Mouse (Mus musculus) left cerebral cortex, postnatal 10 days (tissue): ENCODE measurements around the gene Ptch2. TPM values are rescaled to one million over a fixed set of nuclear protein-coding genes. Genes with fewer than 3 reads are reported as not detected.

Source experiments
- DNase-seq, 2 experiments: peaks; one replicate each; pipeline ENCODE4 v3.0.0; 2021 to 2022; ENCODE audit warnings: low spot score in 2 of 2, mixed read lengths in 1 of 2; ENCODE audit errors: extremely low spot score in 1 of 2
- intact Hi-C: fragments of 180-260 bp; cut with DNase I; formaldehyde crosslinking; loops from one replicate; pipeline ENCODE4 v1.15.1; 2025
- total RNA-seq, 2 experiments: library from RNA; stranded (reverse); gene quantifications; 2 replicates each; pipeline ENCODE4 v1.2.3; 2021

Gene Ptch2
- total RNA-seq, 2 experiments from 2014 or later = 2.4 to 3.4 TPM

DNA sequence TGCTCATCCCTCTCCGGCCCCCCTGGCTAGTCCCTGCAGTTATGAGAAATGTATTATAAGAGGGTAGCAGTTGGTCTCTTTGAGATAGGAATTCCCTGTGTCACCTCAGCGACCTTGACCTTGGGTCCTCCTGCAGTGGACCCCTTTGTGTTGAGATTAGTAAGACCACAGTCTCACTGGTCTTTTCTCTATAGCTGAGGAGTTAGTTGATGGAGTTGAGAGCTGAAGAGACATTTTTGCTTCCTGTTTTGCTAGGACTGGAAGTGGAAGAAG, 2.8 kb downstream of the Ptch2 start:
- no peak for DNase-seq
- intact Hi-C loops = loop anchor here (5.0 kb wide), 1 partner anchor 46 kb away; no protein-coding TSS in a partner anchor

DNA sequence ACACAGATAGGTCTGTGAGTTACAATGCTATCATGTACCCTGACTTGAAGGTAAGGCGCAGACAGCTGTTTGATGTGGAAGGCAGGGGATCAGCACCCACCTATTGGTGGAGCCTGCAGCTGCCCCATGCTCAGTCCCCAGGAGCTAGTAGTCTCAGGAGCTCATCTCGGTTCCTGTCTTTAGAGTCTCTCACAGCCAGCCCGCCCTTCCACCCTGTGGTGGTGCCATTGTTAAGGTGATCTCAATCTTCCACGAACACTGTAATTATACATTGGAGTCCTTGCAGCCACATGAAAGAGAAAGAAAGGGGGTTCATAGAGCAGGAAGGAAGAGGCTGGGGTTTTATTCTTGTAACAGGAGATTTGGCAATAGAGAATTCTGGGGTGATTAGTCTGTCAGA, 4.2 kb downstream of the Ptch2 start:
- intact Hi-C loops = no loop called here

DNA sequence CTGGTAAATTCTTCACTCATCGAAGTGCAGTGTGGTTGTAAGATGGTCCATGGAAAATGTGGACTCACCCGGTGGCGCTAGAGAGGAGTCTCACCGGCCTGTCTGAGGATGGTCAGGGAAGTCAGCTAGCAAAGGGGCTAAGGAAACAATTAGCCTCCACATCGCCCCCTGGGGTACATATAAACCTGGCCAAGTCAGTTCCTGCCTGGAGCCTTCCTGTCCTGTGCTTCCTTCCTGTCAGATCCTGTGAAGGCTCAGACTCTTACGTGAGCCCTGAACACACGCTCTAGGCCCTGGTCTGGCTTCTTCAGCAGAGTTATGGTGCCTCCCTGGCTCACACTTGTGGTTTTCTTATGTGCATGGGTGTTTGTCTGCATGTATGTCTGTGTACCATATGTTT, 5.3 kb downstream of the Ptch2 start:
- peak in 1 of 2 experiments; percentile 72 for DNase-seq

More for the DNA sequence above, 4.2 kb downstream of the Ptch2 start:
- DNase-seq = no peak

GRCm38 (mm10) chr4:117104672-117105071, 8.8 kb downstream of the Ptch2 start:
- DNase-seq = peak in 1 of 2 experiments; percentile 34
- intact Hi-C loops = no loop called here

More for the DNA sequence above, 5.3 kb downstream of the Ptch2 start:
- intact Hi-C loops = no loop called here

GRCm38 (mm10) chr4:117105127-117105526, 9.3 kb downstream of the Ptch2 start:
- intact Hi-C loops = no loop called here
- peak in 1 of 2 experiments; percentile 29 for DNase-seq

- intact Hi-C loops = no loop called here
- no peak for DNase-seq
Observed at GRCm38 (mm10) chr4:117107813-117108523, 12.1 kb downstream of the Ptch2 start.

DNA sequence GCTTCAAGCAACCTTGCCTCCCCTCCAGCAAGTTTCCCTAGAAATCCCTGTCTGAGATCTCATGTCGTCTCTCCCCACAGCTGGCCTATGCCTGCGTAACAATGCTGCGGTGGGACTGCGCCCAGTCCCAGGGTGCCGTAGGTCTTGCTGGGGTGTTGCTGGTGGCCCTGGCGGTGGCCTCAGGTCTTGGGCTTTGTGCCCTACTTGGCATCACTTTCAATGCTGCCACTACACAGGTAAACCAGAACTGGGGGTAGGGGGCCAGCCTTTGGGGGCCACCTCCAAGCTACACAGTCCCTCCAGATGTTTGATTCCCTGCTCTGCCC, 12.6 kb downstream of the Ptch2 start:
- intact Hi-C loops = no loop called here

DNA sequence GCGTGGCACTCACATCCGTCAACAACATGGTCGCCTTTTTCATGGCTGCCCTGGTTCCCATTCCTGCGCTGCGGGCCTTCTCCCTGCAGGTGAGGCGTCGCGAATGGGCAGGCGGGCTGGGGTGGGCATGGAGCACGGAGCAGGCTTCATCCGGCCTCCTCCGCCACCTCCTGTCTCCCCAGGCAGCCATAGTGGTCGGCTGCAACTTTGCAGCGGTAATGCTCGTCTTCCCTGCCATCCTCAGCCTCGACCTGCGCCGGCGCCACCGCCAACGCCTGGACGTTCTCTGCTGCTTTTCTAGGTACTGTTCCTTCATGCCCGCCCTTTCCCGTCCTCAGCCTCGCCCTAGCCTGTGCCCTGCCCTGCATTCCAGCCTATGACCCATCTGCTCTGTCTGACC, 13.5 kb downstream of the Ptch2 start:
- intact Hi-C loops = no loop called here
- no peak for DNase-seq

More for the DNA sequence above, 12.6 kb downstream of the Ptch2 start:
- no peak for DNase-seq

DNA sequence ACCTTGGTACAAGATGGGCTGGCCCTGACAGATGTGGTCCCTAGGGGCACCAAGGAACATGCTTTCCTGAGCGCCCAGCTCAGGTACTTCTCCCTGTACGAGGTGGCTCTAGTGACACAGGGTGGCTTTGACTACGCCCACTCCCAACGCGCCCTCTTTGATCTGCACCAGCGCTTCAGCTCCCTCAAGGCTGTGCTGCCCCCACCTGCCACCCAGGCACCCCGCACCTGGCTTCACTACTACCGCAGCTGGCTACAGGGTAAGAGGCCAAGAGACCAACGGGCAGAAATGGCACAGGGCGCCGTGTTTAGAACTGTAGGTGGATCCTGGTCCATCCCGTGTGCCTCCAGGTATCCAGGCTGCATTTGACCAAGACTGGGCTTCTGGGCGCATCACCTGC, 14.4 kb downstream of the Ptch2 start:
- intact Hi-C loops = no loop called here
- DNase-seq = no peak

GRCm38 (mm10) chr4:117110985-117111384, 15.1 kb downstream of the Ptch2 start:
- intact Hi-C loops = no loop called here
- DNase-seq = no peak

GRCm38 (mm10) chr4:117113237-117113636, 17.4 kb downstream of the Ptch2 start:
- intact Hi-C loops = no loop called here

DNA sequence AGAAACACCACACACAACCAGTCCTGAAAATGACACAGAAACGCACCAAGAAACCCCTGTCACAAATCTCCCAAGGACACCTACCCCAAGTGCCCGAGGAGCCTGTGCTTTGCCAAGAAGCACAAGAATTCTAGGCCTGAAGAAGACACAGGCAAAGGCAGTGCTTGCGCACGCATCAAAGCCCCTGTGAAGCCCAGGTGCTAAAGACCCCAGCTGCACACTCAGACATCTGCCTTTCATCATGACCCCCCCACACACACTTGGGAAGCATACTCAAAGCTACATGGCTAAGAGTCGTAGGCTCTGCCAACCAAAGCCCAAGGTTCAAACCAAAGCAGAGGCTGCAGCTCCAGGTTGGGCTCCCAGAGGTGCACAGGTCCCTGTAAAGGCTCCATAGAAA, 19.7 kb downstream of the Ptch2 start:
- no peak for DNase-seq
- intact Hi-C loops = no loop called here

More at GRCm38 (mm10) chr4:117113237-117113636, 17.4 kb downstream of the Ptch2 start:
- DNase-seq = no peak

GRCm38 (mm10) chr4:117117931-117118330, 22.1 kb downstream of the Ptch2 start:
- intact Hi-C loops = no loop called here
- no peak for DNase-seq

GRCm38 (mm10) chr4:117119636-117120035, 23.8 kb downstream of the Ptch2 start:
- intact Hi-C loops = no loop called here
- no peak for DNase-seq

DNA sequence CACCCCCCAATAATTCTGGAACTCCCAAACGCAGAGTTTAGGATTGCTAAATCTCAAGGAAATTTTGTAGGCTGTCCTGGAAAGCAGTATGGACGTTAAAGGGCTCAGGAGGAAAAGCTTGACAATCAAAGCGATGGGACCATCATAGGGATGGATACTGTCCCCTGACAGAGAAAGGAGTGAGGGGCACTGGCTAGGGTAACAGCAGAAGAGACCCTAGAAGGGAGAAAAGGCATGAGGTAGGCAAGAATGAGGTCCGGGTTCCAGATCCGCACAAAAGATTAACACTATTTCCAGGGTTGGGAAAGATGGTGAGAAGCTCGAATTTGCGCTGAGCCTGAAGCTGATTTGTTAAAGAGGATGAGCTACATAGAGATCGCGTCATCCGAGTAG, 24.2 kb downstream of the Ptch2 start:
- intact Hi-C loops = no loop called here
- no peak for DNase-seq

DNA sequence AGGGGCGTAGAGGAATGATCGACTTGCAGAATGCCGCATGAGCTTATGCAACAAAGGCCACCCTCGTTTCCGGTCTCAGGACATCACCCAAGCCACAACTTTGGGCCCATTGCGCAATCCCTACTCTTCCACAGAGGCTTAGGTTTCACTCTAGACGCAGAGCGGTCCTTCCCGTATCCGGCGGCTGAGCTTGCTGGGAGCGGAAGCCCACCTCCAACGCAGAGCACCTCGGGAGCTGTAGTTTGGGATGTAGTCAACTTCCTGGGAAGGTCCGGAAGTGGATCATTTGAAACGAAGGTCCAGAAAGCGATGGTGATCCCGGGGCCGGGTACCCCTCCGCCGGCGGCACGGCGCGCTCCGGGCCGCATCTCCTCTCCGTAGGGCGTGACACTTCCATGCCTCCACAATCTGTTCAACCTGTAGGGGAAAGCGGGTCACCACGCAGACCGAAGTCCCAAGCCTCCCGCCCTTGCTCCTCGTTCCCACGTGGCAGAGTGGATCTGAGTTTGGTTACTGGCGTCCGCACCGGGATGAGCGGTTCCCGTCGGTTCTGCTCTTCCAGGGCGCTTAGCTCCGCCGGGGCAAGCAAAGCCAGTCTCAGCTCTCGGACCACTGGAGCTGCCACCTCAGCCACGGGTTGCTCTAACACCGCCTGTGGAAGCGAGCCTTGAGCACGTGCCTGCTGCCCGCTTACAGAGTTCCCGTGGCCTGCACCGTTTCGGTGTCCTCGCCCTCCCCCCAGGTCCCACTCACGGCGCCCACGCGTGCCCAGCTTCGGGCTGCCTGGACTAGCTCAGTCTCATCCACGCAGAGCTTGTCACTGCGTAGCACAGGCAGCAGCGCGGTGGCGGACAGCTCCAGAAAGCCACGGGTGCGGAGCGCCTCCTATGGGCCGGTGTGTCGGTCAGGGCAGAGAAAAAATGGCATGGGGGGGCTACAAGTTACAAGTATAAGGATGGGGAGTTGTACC, 24.9 kb downstream of the Ptch2 start:
- intact Hi-C loops = no loop called here
- peak; percentile 95 to 96 for DNase-seq

GRCm38 (mm10) chr4:117122209-117122608, 26.3 kb downstream of the Ptch2 start:
- intact Hi-C loops = no loop called here
- DNase-seq = no peak

DNA sequence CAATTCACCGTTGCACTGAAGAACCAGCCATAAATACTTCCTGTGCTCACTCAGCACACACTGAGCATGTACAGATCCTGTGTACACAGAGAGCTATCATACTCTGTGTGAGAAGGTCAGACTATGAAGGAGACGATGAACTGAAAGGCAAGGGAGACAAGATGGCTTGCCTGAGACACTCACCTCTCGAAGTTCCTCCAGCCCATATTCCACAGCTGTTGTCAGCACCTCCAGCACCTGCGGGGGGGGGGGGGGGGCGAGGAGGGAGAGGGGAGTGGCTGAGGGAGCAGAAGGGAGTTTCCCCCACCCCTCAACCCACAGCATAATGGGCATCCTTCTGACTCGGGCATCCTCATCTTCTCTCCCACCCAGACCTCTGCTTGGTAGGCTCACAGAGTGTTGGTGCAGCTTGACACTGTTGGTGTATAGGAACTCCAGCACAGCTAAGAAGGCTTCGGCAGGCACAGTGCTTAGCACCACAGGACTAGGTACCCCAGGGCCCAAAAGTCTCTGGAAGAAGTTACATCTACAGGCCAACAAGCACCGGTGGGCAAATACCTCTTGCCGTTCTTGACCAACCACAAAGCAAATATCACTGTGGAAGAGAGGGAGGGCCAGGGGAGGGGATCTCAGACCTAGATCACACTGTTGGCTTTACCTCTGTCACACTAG, 27.8 kb downstream of the Ptch2 start:
- intact Hi-C loops = no loop called here
- no peak for DNase-seq

DNA sequence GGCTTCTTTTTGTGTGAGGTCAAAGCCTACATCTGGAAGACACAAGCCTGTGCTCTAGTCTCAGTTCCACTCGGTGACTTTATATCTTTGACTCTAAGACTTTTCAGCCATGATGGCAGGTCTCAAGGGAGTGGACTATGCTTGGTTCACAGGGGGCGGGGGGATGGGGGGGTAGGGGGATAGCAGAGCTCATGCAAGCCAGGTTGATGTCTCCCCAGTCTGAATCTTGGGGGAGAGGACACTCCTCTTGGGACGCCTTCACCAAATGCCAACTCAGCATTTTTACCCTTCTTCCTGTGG, 28.3 kb downstream of the Ptch2 start:
- intact Hi-C loops = no loop called here
- no peak for DNase-seq
